Mouse (Mus musculus) erythroblast, embryonic 14.5 days (primary cell): ENCODE measurements around the gene Pcp4l1.

ENCODE experiments used
- GATA1 ChIP-seq: IDR thresholded peaks from 2 replicates; pipeline ENCODE4 v1.6.1; 2012; ENCODE audit warnings: low read length, inconsistent platforms, mixed read lengths
- TAL1 ChIP-seq: IDR thresholded peaks from 3 replicates; pipeline ENCODE4 v1.6.1; 2012; ENCODE audit warnings: low read length, inconsistent platforms, mixed read lengths

GRCm38 (mm10) chr1:171193911-171194830, 1.9 kb downstream of the Pcp4l1 start:
- no peak for TF ChIP-seq GATA1
- TF ChIP-seq TAL1 = no peak
